Mouse (Mus musculus) CH12.LX (cell line): ENCODE measurements at regions not wholly inside any gene's neighbourhood (a gene's known extent, or its start where the extent isn't known, plus 50 kb on each side); places are given as distances from the start of the nearest gene placed in this dataset.

Experiments
- DNase-seq: peaks from one replicate; pipeline ENCODE4 v3.0.0-alpha.2; 2013; ENCODE audit errors: extremely low read depth
- H3K27ac ChIP-seq: 2 replicates; pipeline ENCODE4 v1.5.1; 2012; ENCODE audit warnings: low read depth, mild to moderate bottlenecking, control low read depth, moderate library complexity; ENCODE audit not compliant: insufficient read depth
- H3K27me3 ChIP-seq: replicated peaks from 2 replicates; pipeline ENCODE3; 2012; ENCODE audit warnings: inconsistent platforms
- H3K36me3 ChIP-seq, 2 experiments: replicated peaks in 1 of 2; 2 replicates each; pipeline versions ENCODE3 to v1.6.1; 2012; ENCODE audit warnings: inconsistent platforms in 1 of 2, low read length in 1 of 2, mild to moderate bottlenecking in 1 of 2, mixed read lengths in 1 of 2, moderate library complexity in 1 of 2; ENCODE audit not compliant: control insufficient read depth in 1 of 2, insufficient read depth in 1 of 2
- H3K4me1 ChIP-seq, 2 experiments: 2 replicates each; pipeline ENCODE4 v1.6.1; 2012; ENCODE audit warnings: inconsistent platforms in 1 of 2, moderate library complexity in 1 of 2; ENCODE audit not compliant: insufficient read depth in 2 of 2, control insufficient read depth in 1 of 2
- H3K4me2 ChIP-seq: 2 replicates; pipeline ENCODE4 v1.6.1; 2012; ENCODE audit warnings: low read depth, mild to moderate bottlenecking, control low read depth; ENCODE audit not compliant: poor library complexity, insufficient read depth, severe bottlenecking
- H3K4me3 ChIP-seq, 3 experiments: fragments of 150-350 bp in 1 of 3; sonication (generic) in 1 of 3; replicated peaks in 1 of 3; 2 replicates each; pipeline versions ENCODE3 to v1.5.1; 2011 to 2012; ENCODE audit warnings: low read depth in 2 of 3, low read length in 2 of 3, mild to moderate bottlenecking in 2 of 3, moderate library complexity in 2 of 3, control low read depth in 1 of 3, improper control_type of control experiment in 1 of 3, inconsistent platforms in 1 of 3, mixed read lengths in 1 of 3; ENCODE audit not compliant: poor library complexity in 1 of 3
- H3K79me2 ChIP-seq: replicated peaks from 2 replicates; pipeline ENCODE4 v1.6.1; 2012; ENCODE audit warnings: mild to moderate bottlenecking, moderate library complexity; ENCODE audit not compliant: control insufficient read depth, poor library complexity, insufficient read depth, severe bottlenecking; ENCODE audit errors: extremely low read depth
- H3K9ac ChIP-seq: 2 replicates; pipeline ENCODE4 v1.6.1; 2012; ENCODE audit warnings: low read depth, mild to moderate bottlenecking, control low read depth, moderate library complexity; ENCODE audit not compliant: insufficient read depth
- H3K9me3 ChIP-seq: replicated peaks from 2 replicates; pipeline ENCODE3; 2012; ENCODE audit warnings: low read length, inconsistent platforms, mixed read lengths
- CTCF ChIP-seq, 2 experiments: IDR thresholded peaks in 1 of 2; conservative IDR thresholded peaks in 1 of 2; 2 replicates each; pipeline ENCODE4 v1.5.1; 2011 to 2012; ENCODE audit warnings: low read depth in 2 of 2, low read length in 2 of 2, improper control_type of control experiment in 1 of 2, inconsistent platforms in 1 of 2, mild to moderate bottlenecking in 1 of 2, moderate library complexity in 1 of 2
- ELF1 ChIP-seq: IDR thresholded peaks from 2 replicates; pipeline ENCODE4 v1.6.1; 2014; ENCODE audit warnings: low read depth, mild to moderate bottlenecking, inconsistent platforms, low read length, improper control_type of control experiment
- EP300 ChIP-seq: IDR thresholded peaks from 2 replicates; pipeline ENCODE4 v1.6.1; 2011; ENCODE audit warnings: low read length, improper control_type of control experiment
- HCFC1 ChIP-seq: IDR thresholded peaks from 2 replicates; pipeline ENCODE4 v1.6.1; 2012; ENCODE audit warnings: low read depth, mild to moderate bottlenecking, inconsistent platforms, low read length, improper control_type of control experiment
- MAX ChIP-seq: IDR thresholded peaks from 2 replicates; pipeline ENCODE4 v1.6.1; 2011; ENCODE audit warnings: low read length, improper control_type of control experiment
- MEF2A ChIP-seq: IDR thresholded peaks from 2 replicates; pipeline ENCODE4 v1.6.1; 2014; ENCODE audit warnings: low read depth, mild to moderate bottlenecking, inconsistent platforms, low read length, improper control_type of control experiment, borderline replicate concordance
- MXI1 ChIP-seq: IDR thresholded peaks from 2 replicates; pipeline ENCODE4 v1.6.1; 2011; ENCODE audit warnings: mild to moderate bottlenecking, low read depth, low read length, improper control_type of control experiment
- MYC ChIP-seq: IDR thresholded peaks from 2 replicates; pipeline ENCODE4 v1.6.1; 2011; ENCODE audit warnings: low read depth, mild to moderate bottlenecking, improper control_type of control experiment, low read length
- NELFE ChIP-seq: IDR thresholded peaks from 2 replicates; pipeline ENCODE4 v1.6.1; 2011; ENCODE audit warnings: low read depth, low read length, improper control_type of control experiment
- POLR2AphosphoS2 ChIP-seq: IDR thresholded peaks from 2 replicates; pipeline ENCODE4 v1.6.1; 2011; ENCODE audit warnings: low read depth, low read length, improper control_type of control experiment
- RAD21 ChIP-seq: IDR thresholded peaks from 2 replicates; pipeline ENCODE4 v1.6.1; 2011; ENCODE audit warnings: low read depth, mild to moderate bottlenecking, low read length, improper control_type of control experiment, moderate library complexity
- SMC3 ChIP-seq: IDR thresholded peaks from 2 replicates; pipeline ENCODE4 v1.6.1; 2011; ENCODE audit warnings: low read depth, low read length, improper control_type of control experiment
- TCF12 ChIP-seq: IDR thresholded peaks from 2 replicates; pipeline ENCODE4 v1.6.1; 2014; ENCODE audit warnings: low read depth, mild to moderate bottlenecking, inconsistent platforms, low read length, improper control_type of control experiment
- USF1 ChIP-seq: IDR thresholded peaks from 2 replicates; pipeline ENCODE4 v1.6.1; 2014; ENCODE audit warnings: low read depth, mild to moderate bottlenecking, inconsistent platforms, low read length, improper control_type of control experiment
- ZC3H11A ChIP-seq: IDR thresholded peaks from 2 replicates; pipeline ENCODE4 v1.6.1; 2012; ENCODE audit warnings: low read depth, mild to moderate bottlenecking, inconsistent platforms, low read length, improper control_type of control experiment
- ZNF384 ChIP-seq: IDR thresholded peaks from 2 replicates; pipeline ENCODE4 v1.6.1; 2012; ENCODE audit warnings: low read depth, low read length, improper control_type of control experiment, inconsistent platforms
- dilution Hi-C: fragments of 300-500 bp; cut with MboI; formaldehyde crosslinking; loops from 2 replicates; pipeline ENCODE4 v1.14.3; 2020; ENCODE audit warnings: low sequenced_read_pairs; ENCODE audit not compliant: extremely low pct_unique_long_range_greater_than_20kb, extremely low pct_ligation_motif_present
- in situ Hi-C: fragments of 300-500 bp; cut with MboI; formaldehyde crosslinking; loops from 3 replicates; pipeline ENCODE4 v1.14.3; 2019; ENCODE audit warnings: low sequenced_read_pairs, low pct_ligation_motif_present, low pct_unique_long_range_greater_than_20kb, mixed read lengths

DNA sequence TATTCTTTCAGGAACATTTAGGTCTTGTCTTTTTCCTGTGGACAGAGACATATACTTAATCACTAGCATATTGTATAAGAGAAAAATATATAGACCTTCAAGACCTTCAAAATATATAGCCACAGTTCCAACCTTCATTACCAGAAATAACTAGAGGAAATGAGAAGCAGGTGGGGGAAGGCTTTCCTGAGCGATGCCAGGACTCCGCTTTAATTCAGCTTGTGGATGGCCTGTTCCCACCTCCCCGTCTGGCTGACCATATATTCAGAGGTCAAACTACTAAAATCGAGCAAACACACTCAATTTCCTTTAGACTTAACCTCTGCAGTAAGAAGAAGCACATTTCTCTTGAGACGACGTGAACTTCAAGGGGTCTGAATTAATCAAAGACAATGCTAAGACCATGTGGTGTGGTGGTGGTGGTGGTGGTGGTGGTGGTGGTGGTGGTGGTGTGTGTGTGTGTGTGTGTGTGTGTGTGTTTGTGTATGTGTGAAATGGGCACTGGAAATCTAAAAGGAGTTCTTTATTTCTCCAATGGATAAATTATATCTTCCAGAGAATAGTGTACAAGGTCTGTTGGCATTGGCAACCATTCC is 62.7 kb upstream of the Bach2 start:
- dilution Hi-C loops = no loop called here
- Histone ChIP-seq H3K9ac (no peak overlapping the region), H3K36me3 (no peaks in the 10 kb centered on the region), H3K4me1 (peaks cover 10 to 11% of the 10 kb centered on the region in 2 experiments), H3K27me3 (no peaks in the 10 kb centered on the region), H3K79me2 (no peaks in the 10 kb centered on the region), H3K4me2 (no peak overlapping the region), H3K27ac (no peak overlapping the region), H3K9me3 (no peaks in the 10 kb centered on the region), H3K4me3 (no peak overlapping the region)
- in situ Hi-C loops = no loop called here
- DNase-seq = no peak
- TF ChIP-seq POLR2AphosphoS2 (no peak), TCF12 (no peak), NELFE (no peak), ZC3H11A (no peak), USF1 (no peak), SMC3 (no peak), MAX (no peak), EP300 (no peak), ZNF384 (no peak), ELF1 (no peak), MYC (no peak)

DNA sequence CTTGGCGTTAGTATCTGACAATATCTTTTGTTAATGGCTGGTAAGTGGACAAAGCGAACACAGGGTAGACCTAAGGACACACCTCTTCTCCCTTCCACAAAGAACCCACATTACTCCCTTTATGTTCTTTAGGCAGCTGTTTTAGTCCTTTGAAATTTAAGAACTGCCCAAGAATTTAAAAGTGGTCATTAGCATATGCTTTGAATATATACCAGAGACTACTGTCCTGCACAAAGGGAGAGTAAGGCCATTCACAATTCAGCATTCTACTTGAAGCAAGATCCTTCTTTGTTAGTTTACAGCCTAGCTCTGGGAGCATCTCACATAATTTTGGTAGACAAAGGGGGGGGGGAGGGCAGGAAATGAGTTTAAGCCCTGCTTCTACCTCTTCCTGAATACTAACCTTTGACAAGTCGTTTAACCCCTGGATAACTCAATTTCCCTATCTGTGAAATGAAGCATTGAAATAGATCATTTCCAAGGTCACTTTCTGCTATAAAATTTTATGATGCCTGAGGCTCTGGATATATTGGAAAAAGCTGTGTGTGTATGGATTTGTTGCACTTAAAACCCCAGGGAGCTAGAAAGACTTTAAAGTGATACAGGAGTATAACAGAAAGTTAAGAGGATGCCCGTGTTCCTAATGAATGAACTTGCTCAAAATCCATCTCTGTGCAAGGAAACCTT is 62.0 kb upstream of the Bach2 start:
- H3K36me3 ChIP-seq = no peaks in the 10 kb centered on the region
- TF ChIP-seq RAD21 = no peak
- TF ChIP-seq MXI1 = no peak
- TF ChIP-seq CTCF (conservative IDR thresholded peaks at IDR 0.05 in 1 of 2, IDR thresholded peaks at IDR 0.05 in 1 of 2; ENCODE audit: low read depth in 2 of 2, low read length in 2 of 2) = no peak
- no peak for TF ChIP-seq ZC3H11A
- no peak for TF ChIP-seq MEF2A
- TF ChIP-seq POLR2AphosphoS2 = no peak
- TF ChIP-seq HCFC1 = no peak
- no peak overlapping the region for H3K9ac ChIP-seq
- in situ Hi-C loops = no loop called here
- dilution Hi-C loops = no loop called here
- H3K9me3 ChIP-seq = no peaks in the 10 kb centered on the region
- no peaks in the 10 kb centered on the region for H3K79me2 ChIP-seq
- no peak overlapping the region for H3K4me3 ChIP-seq
- no peak overlapping the region for H3K27ac ChIP-seq
- no peak for DNase-seq
- H3K27me3 ChIP-seq = no peaks in the 10 kb centered on the region
- peaks cover 8 to 11% of the 10 kb centered on the region in 2 experiments for H3K4me1 ChIP-seq
- H3K4me2 ChIP-seq = no peak overlapping the region
